Mouse (Mus musculus) liver, adult 2 months (tissue): Measurements from ENCODE around the gene Map4k5. TPM values are rescaled to one million over a fixed set of nuclear protein-coding genes. Genes with fewer than 3 reads are reported as not detected.
A peak's percentile ranks its signal among the peaks of the same experiment; 100 is the strongest.

Experiments used
- DNase-seq: peaks from one replicate; pipeline ENCODE4 v3.0.0-alpha.2; 2011; ENCODE audit warnings: low read depth, low spot score; ENCODE audit errors: extremely low read depth
- H3K27ac ChIP-seq: fragments of 200-500 bp; replicated peaks from 2 replicates; pipeline ENCODE4 v1.5.1; 2012; ENCODE audit warnings: low read depth, mild to moderate bottlenecking, control low read depth, inconsistent platforms, low read length; ENCODE audit not compliant: insufficient read depth
- H3K27me3 ChIP-seq: fragments of 200-500 bp; 2 replicates; pipeline ENCODE4 v1.6.1; 2012; ENCODE audit warnings: mild to moderate bottlenecking, moderate library complexity, low read length, inconsistent platforms; ENCODE audit not compliant: control insufficient read depth, insufficient read depth
- H3K36me3 ChIP-seq: fragments of 200-500 bp; 2 replicates; pipeline ENCODE4 v1.6.1; 2012; ENCODE audit warnings: low read length, inconsistent platforms; ENCODE audit not compliant: control insufficient read depth, insufficient read depth
- H3K4me1 ChIP-seq: fragments of 200-500 bp; 2 replicates; pipeline ENCODE4 v1.6.1; 2011; ENCODE audit warnings: low read length; ENCODE audit not compliant: control insufficient read depth, insufficient read depth
- H3K4me3 ChIP-seq: fragments of 200-500 bp; 2 replicates; pipeline ENCODE4 v1.5.1; 2011; ENCODE audit warnings: low read depth, mild to moderate bottlenecking, control low read depth, low read length, moderate library complexity; ENCODE audit not compliant: insufficient read depth
- H3K79me2 ChIP-seq: fragments of 200-500 bp; 2 replicates; pipeline ENCODE4 v1.6.1; 2012; ENCODE audit warnings: inconsistent platforms, mild to moderate bottlenecking, low read length, moderate library complexity; ENCODE audit not compliant: control insufficient read depth, insufficient read depth
- H3K9ac ChIP-seq: fragments of 200-500 bp; 2 replicates; pipeline ENCODE4 v1.6.1; 2012; ENCODE audit warnings: low read depth, mild to moderate bottlenecking, control low read depth, inconsistent platforms, low read length
- CTCF ChIP-seq: fragments of 200-500 bp; IDR thresholded peaks from 2 replicates; pipeline ENCODE4 v1.5.1; 2011; ENCODE audit warnings: low read depth, low read length, control low read depth
- POLR2A ChIP-seq: fragments of 200-500 bp; IDR thresholded peaks from 2 replicates; pipeline ENCODE4 v1.6.1; 2011; ENCODE audit warnings: low read length, control low read depth; ENCODE audit not compliant: insufficient read depth; ENCODE audit errors: extremely low read depth
- WGBS: fragments of 180-500 bp; shearing (Covaris S2); methylation state at CpG from one replicate; pipeline ENCODE4 v1.1.7; 2018; 5-methylcytosine and 5-hydroxymethylcytosine counted together
- polyA plus RNA-seq: library from polyadenylated mRNA; depleted of rRNA; stranded (reverse); fragments of >200 nt; gene quantifications from 2 replicates; pipeline ENCODE4 v1.2.3, GENCODE M21; 2012; rRNA removed
- total RNA-seq: library from RNA; depleted of rRNA; stranded (reverse); fragments of >200 nt; gene quantifications from 2 replicates; pipeline ENCODE4 v1.2.3, GENCODE M21; 2014; rRNA removed

Gene Map4k5
- total RNA-seq, result 15.6 and 16.2 TPM in 2 replicates
- polyA plus RNA-seq, result 1.8 and 3.6 TPM in 2 replicates

- WGBS, result under 1% methylated on average over 118 of the region's 118 CpGs
- peaks cover 29% of the 10 kb centered on the region for H3K79me2 ChIP-seq
- H3K4me3 ChIP-seq, result peak within 1 kb of the TSS; percentile 76
- no peaks in the 10 kb centered on the region for H3K36me3 ChIP-seq
- H3K27ac ChIP-seq, result peak within 1 kb of the TSS; percentile 77
- DNase-seq, result peak; percentile 59
- H3K9ac ChIP-seq, result peak within 1 kb of the TSS; percentile 90
- TF ChIP-seq CTCF (peak; percentile 82), POLR2A (peak; percentile 27; the same call in 1 of the 2 replicates)
- no peaks in the 10 kb centered on the region for H3K27me3 ChIP-seq
- H3K4me1 ChIP-seq, result peaks cover 16% of the 10 kb centered on the region
Measured at GRCm38 (mm10) chr12:69892371-69893251, at the start of gene Map4k5, which contains the start of gene Atl1. Map4k5 (minus strand) TSS chr12:69893200. Atl1 (plus strand) TSS chr12:69892614.

- Histone ChIP-seq H3K4me3 (no peak overlapping the region), H3K4me1 (peaks cover 7% of the 10 kb centered on the region; the same call in 1 of the 2 replicates), H3K36me3 (no peaks in the 10 kb centered on the region), H3K27me3 (no peaks in the 10 kb centered on the region), H3K79me2 (no peaks in the 10 kb centered on the region), H3K27ac (peak overlapping the region; percentile 86), H3K9ac (no peak overlapping the region)
- peak; percentile 90 for DNase-seq
- TF ChIP-seq POLR2A (no peak), CTCF (0 out of 2 replicates have a peak, but pooled peaks have one; percentile 23)
- WGBS, result 14% methylated on average over 1 of the region's 1 CpGs
Measured at GRCm38 (mm10) chr12:69941655-69942329, 48.8 kb upstream of the Map4k5 start.

- Histone ChIP-seq H3K4me3 (no peak overlapping the region), H3K27ac (no peak overlapping the region), H3K79me2 (no peaks in the 10 kb centered on the region), H3K9ac (no peak overlapping the region), H3K27me3 (no peaks in the 10 kb centered on the region), H3K36me3 (no peaks in the 10 kb centered on the region), H3K4me1 (peaks cover 5% of the 10 kb centered on the region; the same call in 1 of the 2 replicates)
- TF ChIP-seq POLR2A (no peak), CTCF (peak; percentile 28; the same call in 1 of the 2 replicates)
- no peak for DNase-seq
- 70% methylated on average over 2 of the region's 2 CpGs for WGBS
Measured at GRCm38 (mm10) chr12:69939291-69939690, 46.3 kb upstream of the Map4k5 start.

- WGBS, result 91% methylated on average over 5 of the region's 5 CpGs
Measured at GRCm38 (mm10) chr12:69937731-69938130, 44.7 kb upstream of the Map4k5 start.

GRCm38 (mm10) chr12:69926716-69927115 lies 33.7 kb upstream of the Map4k5 start:
- 71% methylated on average over 7 of the region's 7 CpGs for WGBS
- H3K36me3 ChIP-seq, result no peaks in the 10 kb centered on the region
- H3K27ac ChIP-seq, result no peak overlapping the region
- H3K79me2 ChIP-seq, result no peaks in the 10 kb centered on the region
- H3K27me3 ChIP-seq, result no peaks in the 10 kb centered on the region
- H3K9ac ChIP-seq, result no peak overlapping the region
- TF ChIP-seq POLR2A (no peak), CTCF (no peak)
- no peak overlapping the region for H3K4me3 ChIP-seq
- H3K4me1 ChIP-seq, result peaks cover 10% of the 10 kb centered on the region
- no peak for DNase-seq

More at GRCm38 (mm10) chr12:69937731-69938130, 44.7 kb upstream of the Map4k5 start:
- no peak overlapping the region for H3K4me3 ChIP-seq
- no peak overlapping the region for H3K9ac ChIP-seq
- DNase-seq, result no peak
- peaks cover 5% of the 10 kb centered on the region; the same call in 1 of the 2 replicates for H3K4me1 ChIP-seq
- H3K27ac ChIP-seq, result no peak overlapping the region
- H3K36me3 ChIP-seq, result no peaks in the 10 kb centered on the region
- H3K79me2 ChIP-seq, result no peaks in the 10 kb centered on the region
- no peak for TF ChIP-seq POLR2A
- no peak for TF ChIP-seq CTCF
- no peaks in the 10 kb centered on the region for H3K27me3 ChIP-seq
